Mouse (Mus musculus) spleen, postnatal 10 days (tissue): ENCODE measurements around the gene Ncmap.
"Not testable (repeated sequence)": the region's sequence is repeated elsewhere in the genome, so short reads cannot be mapped to it uniquely, and the experiment has no call there.

ENCODE experiments used
- DNase-seq, 2 experiments: peaks; one replicate each; pipeline ENCODE4 v3.0.0; 2021 to 2022; ENCODE audit warnings: low spot score in 2 of 2

Gene Ncmap

DNA sequence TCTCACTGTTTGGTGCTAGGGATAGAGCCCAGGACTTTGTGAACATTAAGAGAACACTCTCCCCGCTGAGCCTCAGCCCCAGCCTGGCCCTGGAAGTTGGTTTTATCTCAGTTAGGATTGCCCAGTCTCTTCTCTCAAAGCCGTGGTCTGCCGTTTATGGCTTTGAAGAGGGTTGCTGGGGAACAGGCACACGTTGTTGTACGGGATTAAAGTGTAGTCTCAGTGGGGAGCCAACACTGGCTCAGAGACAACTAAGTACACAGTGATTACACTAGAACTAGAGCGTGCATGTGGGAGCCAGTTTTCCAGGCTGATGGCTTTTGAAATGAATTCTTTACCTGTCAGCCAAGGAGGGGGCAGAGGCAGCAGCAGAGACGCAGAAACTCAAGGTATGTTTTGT lies 3.9 kb upstream of the Ncmap start:
- no peak for DNase-seq

GRCm38 (mm10) chr4:135397551-135397950 lies 476 bp downstream of the Ncmap start:
- DNase-seq = no peak

- DNase-seq = no peak
Observed at GRCm38 (mm10) chr4:135396303-135396702, 1.7 kb downstream of the Ncmap start.

DNA sequence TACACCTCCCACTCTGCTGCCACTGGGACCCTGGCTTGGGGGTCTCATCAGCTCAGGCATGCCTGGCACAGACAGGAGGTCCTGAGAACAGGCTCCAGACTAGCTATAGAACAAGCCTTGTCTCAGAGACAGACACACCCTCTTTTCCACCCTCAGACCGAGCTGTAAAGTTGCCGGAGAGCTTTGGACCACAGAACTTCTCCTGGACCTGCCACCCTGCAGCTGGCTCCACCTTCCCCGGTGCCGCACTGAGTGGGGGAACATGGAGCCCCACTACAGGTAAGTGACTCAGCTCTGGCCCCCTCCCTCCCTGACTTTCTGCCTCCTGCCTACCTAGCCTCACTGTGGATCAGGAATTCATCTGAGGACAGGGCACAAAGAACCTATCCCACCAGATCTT lies 2.7 kb downstream of the Ncmap start:
- no peak for DNase-seq

DNA sequence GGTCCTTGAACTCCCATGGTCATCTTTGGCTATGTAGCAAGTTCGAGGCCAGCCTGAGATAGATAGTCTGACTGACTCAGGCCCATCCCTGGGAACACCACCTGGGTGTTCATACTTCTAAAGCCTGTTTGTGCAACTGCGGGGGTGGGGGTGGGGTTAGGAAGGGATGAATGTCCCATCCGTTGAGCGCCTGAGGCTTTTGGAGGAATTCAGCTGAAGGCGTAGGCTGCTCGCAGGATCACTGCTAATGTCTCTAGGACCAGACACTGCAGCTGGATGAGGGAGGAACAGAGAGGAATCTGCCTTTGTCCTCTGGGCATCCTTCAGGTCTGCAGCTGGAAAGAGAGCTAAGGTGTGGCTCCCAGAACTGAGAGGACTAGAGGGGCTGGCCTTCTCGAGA lies 3.4 kb downstream of the Ncmap start:
- DNase-seq = no peak

DNA sequence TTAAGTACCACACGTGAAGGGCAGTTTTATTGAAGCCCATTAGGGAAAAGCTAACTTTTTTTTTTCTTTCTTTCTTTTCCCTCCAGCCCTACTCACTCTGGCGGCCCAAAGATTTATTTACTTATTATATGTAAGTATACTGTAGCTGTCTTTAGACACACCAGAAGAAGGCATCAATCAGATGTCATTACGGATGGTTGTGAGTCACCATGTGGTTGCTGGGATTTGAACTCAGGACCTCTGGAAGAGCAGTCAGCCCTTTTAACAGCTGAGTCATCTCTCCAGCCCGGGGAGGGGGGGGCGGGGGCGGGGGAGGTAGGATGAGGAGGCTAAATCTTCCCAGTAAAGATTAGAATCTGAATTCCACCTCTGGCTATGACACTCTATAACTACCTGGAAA lies 4.6 kb downstream of the Ncmap start:
- DNase-seq = no peak

GRCm38 (mm10) chr4:135392801-135393200 lies 5.2 kb downstream of the Ncmap start:
- no peak for DNase-seq

DNA sequence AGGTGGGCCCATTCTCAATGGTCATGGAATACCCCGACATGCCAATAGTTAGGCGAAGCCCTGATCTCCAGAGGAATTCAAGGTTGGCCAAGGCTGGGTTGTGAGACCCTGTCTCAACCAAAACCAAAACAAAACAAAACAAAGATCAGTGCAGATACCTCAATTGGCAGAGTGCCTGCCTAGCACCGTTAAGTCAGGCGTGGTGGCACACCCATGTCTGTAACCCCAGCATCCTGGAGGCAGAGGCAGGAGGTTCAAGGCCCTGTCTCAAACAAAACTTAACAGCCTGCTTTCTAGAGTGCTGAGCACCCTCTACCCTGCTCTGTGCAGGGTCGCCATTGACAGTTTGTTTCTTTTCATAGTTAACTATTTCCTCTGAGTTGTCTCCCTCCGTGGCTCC lies 7.0 kb downstream of the Ncmap start:
- DNase-seq = no peak

DNA sequence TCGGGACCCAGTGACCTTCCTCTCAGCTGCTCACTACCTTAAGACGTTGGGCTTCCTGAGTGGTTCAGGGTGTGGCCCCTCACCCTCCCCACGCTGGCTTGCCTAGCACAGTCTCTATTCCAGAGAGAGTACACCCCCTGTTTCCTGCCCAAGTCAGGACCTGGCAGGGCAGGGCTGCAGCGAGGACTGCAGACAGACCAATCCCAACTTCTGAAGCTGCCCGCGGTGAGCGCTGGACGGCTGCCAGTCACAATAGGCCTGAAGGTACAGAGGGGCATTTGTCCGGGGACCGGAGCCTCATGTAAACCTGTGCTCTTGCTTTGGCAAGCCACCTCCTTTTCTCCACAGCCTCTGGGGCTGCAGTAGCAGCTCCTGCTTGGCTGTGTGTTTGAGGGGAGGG lies 12.4 kb downstream of the Ncmap start:
- DNase-seq = no peak

DNA sequence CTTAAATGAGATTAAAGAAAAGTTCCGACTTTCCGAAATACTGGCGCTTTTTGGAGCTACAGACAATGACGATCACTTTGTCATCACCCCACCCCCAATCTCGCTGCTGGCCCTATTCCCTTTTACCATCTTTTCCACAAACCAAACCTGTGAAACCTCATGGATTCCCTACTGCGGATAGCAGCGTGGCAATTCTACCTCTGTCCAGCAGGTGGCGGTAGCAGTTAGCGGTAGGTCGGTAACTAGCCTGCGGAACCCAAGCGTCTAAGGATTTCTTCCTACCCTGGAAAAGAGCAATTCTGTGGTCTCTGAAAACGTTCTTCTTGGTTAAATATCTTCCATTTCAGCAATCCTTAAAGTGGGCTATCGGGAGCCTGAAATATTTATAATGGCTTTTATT lies 15.7 kb downstream of the Ncmap start:
- peak; percentile 62 to 83 for DNase-seq

DNA sequence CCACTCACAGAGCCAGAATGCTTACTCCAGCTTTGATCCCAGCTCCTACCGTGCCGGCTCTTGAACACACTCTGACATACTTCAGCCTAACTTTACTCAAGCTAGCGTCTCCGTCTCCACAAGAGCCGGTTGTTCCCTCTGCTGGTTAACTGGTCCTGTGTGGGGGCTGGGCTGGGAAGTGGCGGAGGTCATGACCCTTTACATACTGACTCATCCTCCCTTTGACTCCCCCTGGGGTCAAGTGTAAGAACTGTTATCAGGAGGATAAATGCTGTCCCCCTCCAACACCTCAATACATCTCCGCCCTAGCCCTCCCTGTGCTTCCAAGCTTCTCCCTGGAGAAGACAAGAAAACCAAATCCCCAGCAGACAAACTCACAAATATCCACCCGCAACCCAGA lies 16.7 kb downstream of the Ncmap start:
- DNase-seq = no peak

GRCm38 (mm10) chr4:135377241-135377640 lies 20.8 kb downstream of the Ncmap start:
- DNase-seq = no peak

GRCm38 (mm10) chr4:135375444-135375843 lies 22.6 kb downstream of the Ncmap start:
- DNase-seq = no peak

DNA sequence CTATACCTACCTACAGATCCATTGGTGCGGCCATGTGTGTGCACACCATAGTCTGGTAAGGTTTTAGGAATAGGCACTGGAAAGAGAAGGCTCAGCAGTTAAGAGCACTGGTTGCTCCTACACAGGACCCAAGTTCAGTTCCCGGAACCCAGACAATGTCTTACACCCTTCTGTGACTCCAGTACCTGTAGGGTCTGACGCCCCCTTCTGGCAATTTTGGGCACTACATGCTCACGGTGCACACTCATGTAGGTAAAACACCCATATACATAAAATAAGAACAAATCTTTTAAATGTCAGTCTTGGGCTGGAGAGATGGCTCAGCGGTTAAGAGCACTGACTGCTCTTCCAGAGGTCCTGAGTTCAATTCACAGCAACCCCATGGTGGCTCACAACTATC lies 24.7 kb downstream of the Ncmap start:
- DNase-seq = peak in 1 of 2 experiments; percentile 36

- no peak for DNase-seq
Observed at GRCm38 (mm10) chr4:135370372-135370771, 27.7 kb downstream of the Ncmap start.

DNA sequence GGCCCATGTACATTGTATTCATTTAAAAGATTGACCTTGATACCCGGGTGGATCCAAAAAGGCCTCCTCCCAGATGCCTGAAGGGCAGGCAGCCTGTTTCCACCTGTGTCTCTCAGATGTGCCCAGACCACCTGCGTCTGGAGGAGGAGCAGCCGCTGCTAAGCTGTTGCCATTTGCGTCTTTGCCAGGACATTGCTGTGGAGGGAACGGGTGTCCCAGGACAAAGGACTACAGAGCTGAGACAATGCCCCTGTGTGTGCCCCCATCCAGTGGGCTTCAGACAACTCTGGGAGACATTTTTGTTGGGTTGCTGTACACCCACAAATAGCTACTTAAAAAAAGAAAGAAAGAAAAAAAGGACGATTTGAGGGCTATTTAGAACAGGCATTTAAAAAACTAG lies 35.2 kb downstream of the Ncmap start:
- DNase-seq = no peak

- no peak for DNase-seq
Observed at GRCm38 (mm10) chr4:135361722-135362121, 36.3 kb downstream of the Ncmap start.

DNA sequence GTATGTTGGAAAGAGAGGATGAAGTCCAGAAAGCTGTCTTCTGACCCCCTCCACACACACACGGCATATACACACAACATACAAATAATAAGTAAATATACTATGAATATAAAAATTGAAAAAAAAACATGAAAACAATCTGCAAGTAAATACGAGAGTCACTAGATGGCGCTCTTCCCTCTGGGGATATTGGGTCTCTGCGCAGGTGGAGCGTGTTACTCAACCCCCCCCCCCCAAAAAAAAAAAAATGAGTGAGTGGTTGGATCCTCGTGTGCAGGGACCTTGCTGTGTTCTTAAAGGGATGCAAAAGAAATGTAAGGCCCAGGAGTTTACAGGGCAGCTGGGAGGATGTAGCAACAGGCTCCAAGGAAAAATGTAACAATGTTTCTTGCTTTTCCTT lies 39.3 kb downstream of the Ncmap start:
- DNase-seq = peak in 1 of 2 experiments; percentile 31

DNA sequence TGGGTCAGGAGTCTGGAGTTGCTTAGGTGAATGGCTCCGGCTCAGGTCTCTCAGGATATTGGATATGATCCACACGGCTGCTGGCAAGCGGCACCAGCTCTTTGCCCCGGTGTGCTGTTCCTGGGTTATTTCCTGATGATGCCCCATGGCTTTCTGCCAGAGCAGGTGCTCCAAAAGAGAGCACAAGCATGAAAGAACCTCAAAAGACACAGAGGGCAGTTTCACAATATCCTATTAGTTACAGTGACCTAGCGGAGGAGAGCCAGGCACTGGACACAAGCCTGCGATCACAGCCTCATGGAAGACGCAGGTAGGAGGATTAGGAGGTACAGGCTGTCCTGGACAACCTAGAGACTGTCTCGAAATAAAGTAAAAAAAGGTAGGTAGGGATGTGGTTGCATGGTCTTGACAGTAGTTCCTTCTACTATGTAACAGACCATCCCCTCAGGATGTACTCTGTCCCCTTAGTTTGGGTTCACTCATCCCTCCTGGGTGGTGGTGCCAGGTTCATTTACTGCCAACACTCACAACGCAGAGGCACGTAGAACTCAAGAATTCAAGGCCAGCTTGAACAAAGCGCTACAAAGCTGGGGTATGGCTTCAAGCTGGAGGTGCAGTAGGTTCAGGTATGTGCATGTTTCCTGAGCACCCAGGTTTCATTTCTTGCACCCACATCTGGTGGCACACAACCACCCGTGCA lies 40.7 kb downstream of the Ncmap start:
- no peak for DNase-seq

DNA sequence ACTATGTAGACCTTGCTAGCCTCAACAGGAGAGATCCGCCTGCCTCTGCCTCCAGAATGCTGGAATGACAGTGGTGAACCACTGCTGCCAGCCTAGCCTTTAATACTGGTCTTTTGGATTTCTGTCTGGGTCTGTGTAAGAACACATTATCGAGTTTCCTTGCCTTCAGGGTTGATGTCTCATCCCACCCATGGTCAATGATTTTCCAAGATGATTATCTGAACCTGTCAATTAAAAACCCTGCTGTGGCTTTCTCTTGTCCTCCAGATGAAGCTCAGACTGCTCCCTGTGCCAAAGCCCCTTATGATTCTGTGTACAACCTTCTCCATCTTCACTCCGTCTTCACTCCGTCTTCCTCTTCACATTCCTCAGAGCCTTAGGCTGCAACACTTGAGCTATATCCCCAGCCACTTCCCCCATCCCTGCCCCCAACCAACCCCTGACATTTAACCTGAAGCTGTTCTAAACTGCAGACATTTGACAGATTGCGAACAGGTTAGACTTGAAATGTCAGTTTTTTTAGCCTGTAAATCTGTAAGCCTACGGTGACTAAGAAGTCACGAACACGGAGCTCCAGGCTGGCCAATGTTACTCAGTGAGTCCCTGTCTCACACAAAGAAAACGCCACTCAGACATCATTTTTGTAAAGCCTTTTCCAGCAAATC lies 42.0 kb downstream of the Ncmap start:
- no peak for DNase-seq

- DNase-seq = not testable (repeated sequence)
Observed at GRCm38 (mm10) chr4:135354751-135355150, 43.3 kb downstream of the Ncmap start.

DNA sequence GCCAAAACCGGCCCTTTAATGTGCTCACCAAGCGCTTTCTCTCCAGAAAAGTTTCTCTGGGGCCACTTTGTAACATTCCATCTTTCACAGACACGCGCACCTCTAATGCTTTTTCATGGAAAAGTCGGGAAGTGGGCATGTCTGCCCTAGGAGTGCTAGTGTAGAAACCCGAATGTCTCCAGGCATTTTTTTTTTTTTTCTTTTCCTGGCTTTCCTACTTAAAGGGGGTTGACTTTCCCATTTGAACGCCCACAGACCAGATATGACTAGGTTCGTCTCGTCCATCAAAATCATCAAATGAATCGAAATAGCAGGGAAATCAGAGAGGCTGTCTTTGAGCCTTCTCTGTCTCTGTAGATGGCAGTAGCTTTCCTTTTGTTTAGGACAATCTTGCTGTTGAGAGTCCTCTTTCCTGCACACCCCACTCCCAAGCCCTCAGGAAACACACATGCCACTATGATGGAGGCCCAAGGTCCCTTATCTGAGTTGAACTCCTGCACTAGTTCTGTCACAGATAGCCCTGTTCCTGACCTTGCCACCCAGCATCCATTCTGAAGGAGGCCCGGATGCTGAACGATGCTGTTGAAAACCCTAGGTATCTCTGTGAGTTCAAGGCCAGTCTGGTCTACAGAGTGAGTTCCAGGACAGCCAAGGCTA lies 44.1 kb downstream of the Ncmap start:
- peak; percentile 42 to 45 for DNase-seq
